Mouse (Mus musculus) small intestine, adult 2 months (tissue): ENCODE measurements at regions not wholly inside any gene's neighbourhood (a gene's known extent, or its start where the extent isn't known, plus 50 kb on each side); places are given as distances from the start of the nearest gene placed in this dataset.

Experiments used
- CTCF ChIP-seq: fragments of 200-500 bp; IDR thresholded peaks from 2 replicates; pipeline ENCODE4 v1.5.1; 2012; ENCODE audit warnings: low read depth, mild to moderate bottlenecking, control low read depth, inconsistent platforms, low read length, moderate library complexity, mixed read lengths; ENCODE audit not compliant: insufficient replicate concordance, insufficient read length; ENCODE audit errors: extremely low read depth
- POLR2A ChIP-seq: fragments of 200-500 bp; IDR thresholded peaks from 2 replicates; pipeline ENCODE4 v1.6.1; 2012; ENCODE audit warnings: low read depth, mild to moderate bottlenecking, control low read depth, inconsistent platforms, low read length, moderate library complexity

- TF ChIP-seq POLR2A = no peak
- TF ChIP-seq CTCF = no peak
These were observed 62.6 kb downstream of the Ccdc54 start for GRCm38 (mm10) chr16:50528355-50528676.
